Comparison of ENCODE assay signal across 16 mouse cellular contexts in genomic region chr10:75571937-75572336, GRCm38 (mm10). TPM values are rescaled to one million over a fixed set of nuclear protein-coding genes. Genes with fewer than 3 reads are reported as not detected.
"Had no signal": no experiment of that assay in that cellular context is flagged by ENCODE, and none has a peak within 500 bp of the region (broad histone marks: within the 10 kb centered on the region; RNA-seq: fewer than 3 reads in every experiment).

No protein-coding gene starts in this region.

- H3K27ac ChIP-seq: lung, embryonic 15.5 days; macrophage; midbrain, embryonic 12.5 days; neural tube, embryonic 12.5 days; stomach, embryonic 15.5 days; stomach, postnatal 0 days had no signal

- H3K4me2 ChIP-seq: lung, embryonic 15.5 days; midbrain, embryonic 12.5 days; neural tube, embryonic 12.5 days; stomach, embryonic 15.5 days had no signal

- H3K9ac ChIP-seq: lung, embryonic 15.5 days; midbrain, embryonic 12.5 days; neural tube, embryonic 12.5 days; stomach, embryonic 15.5 days had no signal

- ATAC-seq: lung, postnatal 0 days had no signal

- H3K9me3 ChIP-seq: lung, embryonic 15.5 days; megakaryocyte, embryonic 14.5 days; midbrain, embryonic 12.5 days; neural tube, embryonic 12.5 days; stomach, embryonic 15.5 days had no signal

- H3K4me3 ChIP-seq: lung, embryonic 15.5 days; megakaryocyte, embryonic 14.5 days; midbrain, embryonic 12.5 days; neural tube, embryonic 12.5 days; stomach, embryonic 15.5 days had no signal

- DNase-seq: lung, adult 2 months; lung, postnatal 14 days; lung, postnatal 36 days; midbrain, embryonic 14.5 days; right cerebral cortex, postnatal 14 days; thymus, adult 2 months; thymus, postnatal 25 days; thymus, postnatal 4 days had no signal

- H3K27me3 ChIP-seq: lung, embryonic 15.5 days; stomach, embryonic 15.5 days had no signal

- H3K4me1 ChIP-seq: lung, embryonic 15.5 days; midbrain, embryonic 12.5 days; neural tube, embryonic 12.5 days; stomach, embryonic 15.5 days had no signal

- H3K36me3 ChIP-seq: lung, embryonic 15.5 days; midbrain, embryonic 12.5 days; neural tube, embryonic 12.5 days; stomach, embryonic 15.5 days had no signal

RNA-seq across cellular contexts. Expression of gene Ggt1, which starts 10.5 kb away (rescaled TPM):
- polyA plus RNA-seq: macrophage had no signal

RNA-seq across cellular contexts. Expression of gene Lrrc75b, which starts 11.8 kb away (rescaled TPM):
- polyA plus RNA-seq: macrophage had no signal
